In genomic region chr6:93445124-93445523, GRCm38 (mm10) we compare ENCODE assay signal across 11 mouse cellular contexts.
A peak's percentile ranks its signal among the peaks of the same experiment; 100 is the strongest.
DNase-seq lines count a peak whose midpoint lies in the region; ATAC-seq lines count a peak whose summit lies in the region.
"Had no signal": no experiment of that assay in that cellular context is flagged by ENCODE, and none has a peak within 500 bp of the region (broad histone marks: within the 10 kb centered on the region; RNA-seq: fewer than 3 reads in every experiment).

No protein-coding gene starts in this region.

- no peak overlapping the region for H3K9ac ChIP-seq in midbrain, embryonic 14.5 days (replicated peaks; ENCODE audit: low read length)
- H3K9ac ChIP-seq in midbrain, embryonic 15.5 days: no peak overlapping the region
- H3K9ac ChIP-seq: liver, embryonic 14.5 days had no signal

- peak; percentile 64; the same call in 1 of the 2 replicates for ATAC-seq in frontal cortex, adult (ENCODE audit: low TSS enrichment)
- no peak for ATAC-seq in midbrain, embryonic 14.5 days (ENCODE audit: low FRiP score, low TSS enrichment)
- ATAC-seq in midbrain, embryonic 15.5 days (replicated peaks): no peak

- no peaks in the 10 kb centered on the region for H3K36me3 ChIP-seq in midbrain, embryonic 14.5 days (ENCODE audit: control insufficient read depth, insufficient read depth, low read length)
- H3K36me3 ChIP-seq in midbrain, embryonic 15.5 days (replicated peaks): no peaks in the 10 kb centered on the region
- H3K36me3 ChIP-seq: G1E had no signal

- no peaks in the 10 kb centered on the region for H3K9me3 ChIP-seq in midbrain, embryonic 14.5 days (ENCODE audit: control insufficient read depth, low read length)
- H3K9me3 ChIP-seq in midbrain, embryonic 15.5 days: no peaks in the 10 kb centered on the region

- no peaks in the 10 kb centered on the region for H3K27me3 ChIP-seq in midbrain, embryonic 14.5 days (ENCODE audit: control insufficient read depth, insufficient read depth, low read length)
- H3K27me3 ChIP-seq in midbrain, embryonic 15.5 days (replicated peaks): no peaks in the 10 kb centered on the region

- no peak for DNase-seq in frontal cortex, postnatal 10 days (ENCODE audit: low spot score in 2 of 2)
- peak; percentile 67 for DNase-seq in midbrain, embryonic 14.5 days
- DNase-seq in fibroblast of lung, adult 2 months (ENCODE audit: low read depth): peak; percentile 37
- DNase-seq in mesoderm, embryonic 11.5 days (ENCODE audit: low read depth, low spot score): peak; percentile 29
- no peak for DNase-seq in left cerebral cortex, postnatal 36 days (ENCODE audit: low spot score in 2 of 2)
- no peak for DNase-seq in spleen, postnatal 10 days (ENCODE audit: low spot score in 2 of 2)

- no peak overlapping the region for H3K4me3 ChIP-seq in midbrain, embryonic 14.5 days (replicated peaks; ENCODE audit: low read depth, low read length)
- no peak overlapping the region for H3K4me3 ChIP-seq in midbrain, embryonic 15.5 days
- H3K4me3 ChIP-seq: erythroblast, embryonic 14.5 days had no signal

- no peak overlapping the region for H3K4me2 ChIP-seq in midbrain, embryonic 14.5 days (ENCODE audit: low read length)
- H3K4me2 ChIP-seq in midbrain, embryonic 15.5 days: no peak overlapping the region

- H3K27ac ChIP-seq in midbrain, embryonic 14.5 days (replicated peaks; ENCODE audit: low read depth, low read length): no peak overlapping the region
- no peak overlapping the region for H3K27ac ChIP-seq in midbrain, embryonic 15.5 days
- H3K27ac ChIP-seq: liver, embryonic 14.5 days had no signal

- intact Hi-C loops in left cerebral cortex, postnatal 36 days (cut with DNase I): loop anchor here (2.0 to 10.0 kb wide), 2 partner anchors 500 to 658 kb away; partner anchors contain the start of gene Adamts9

- 68% methylated on average over 5 of the region's 5 CpGs for whole genome bisulfite sequencing in midbrain, embryonic 14.5 days
- WGBS in midbrain, embryonic 15.5 days: 70% methylated on average over 5 of the region's 5 CpGs

- peaks cover 8% of the 10 kb centered on the region for H3K4me1 ChIP-seq in midbrain, embryonic 14.5 days (ENCODE audit: control insufficient read depth, insufficient read depth, low read length)
- H3K4me1 ChIP-seq in midbrain, embryonic 15.5 days: peaks cover 10% of the 10 kb centered on the region

Comparison
In these comparisons a context has a peak if more than half of its experiments do, and no peak if none do; other contexts are left out.
1. DNase-seq: peak in midbrain, embryonic 14.5 days (single experiment), fibroblast of lung, adult 2 months (single experiment) and mesoderm, embryonic 11.5 days (single experiment); none in frontal cortex, postnatal 10 days (0 of 2), left cerebral cortex, postnatal 36 days (0 of 2) and spleen, postnatal 10 days (0 of 2).